Mouse (Mus musculus) heart, postnatal 0 days (tissue): Measurements from ENCODE around the gene Commd1. TPM values are rescaled to one million over a fixed set of nuclear protein-coding genes. Genes with fewer than 3 reads are reported as not detected.

Experiments used
- ATAC-seq: fragments of 200-750 bp; cut with Nextera tagmentation; 2 replicates; pipeline ENCODE4 v1.8.0; 2017; ENCODE audit warnings: low read depth, moderate number of reproducible peaks, moderate library complexity; ENCODE audit not compliant: insufficient read depth
- DNase-seq: peaks from one replicate; pipeline ENCODE4 v3.0.0-alpha.2; 2016; ENCODE audit warnings: low spot score
- H3K27ac ChIP-seq: fragments of 300-500 bp; sonication (generic); 2 replicates; pipeline ENCODE4 v1.5.1; 2014; ENCODE audit warnings: low read depth, mild to moderate bottlenecking
- H3K27me3 ChIP-seq: fragments of 300-500 bp; sonication (generic); 2 replicates; pipeline ENCODE4 v1.6.1; 2014; ENCODE audit warnings: low read length, mixed read lengths; ENCODE audit not compliant: control insufficient read depth, insufficient read depth
- H3K36me3 ChIP-seq: fragments of 300-500 bp; sonication (generic); replicated peaks from 2 replicates; pipeline ENCODE4 v1.6.1; 2014; ENCODE audit warnings: low read length, mixed read lengths; ENCODE audit not compliant: control insufficient read depth, insufficient read depth
- H3K4me1 ChIP-seq: fragments of 300-500 bp; sonication (generic); 2 replicates; pipeline ENCODE4 v1.6.1; 2014; ENCODE audit warnings: antibody characterized with exemption; ENCODE audit not compliant: control insufficient read depth, insufficient read depth
- H3K4me2 ChIP-seq: fragments of 300-500 bp; sonication (generic); 2 replicates; pipeline ENCODE4 v1.6.1; 2014; ENCODE audit warnings: low read depth, mild to moderate bottlenecking, low read length, moderate library complexity
- H3K4me3 ChIP-seq: fragments of 300-500 bp; sonication (generic); 2 replicates; pipeline ENCODE4 v1.5.1; 2014; ENCODE audit warnings: low read depth, low read length
- H3K9ac ChIP-seq: fragments of 300-500 bp; sonication (generic); replicated peaks from 2 replicates; pipeline ENCODE4 v1.6.1; 2014; ENCODE audit warnings: low read depth, low read length, mixed read lengths
- H3K9me3 ChIP-seq: fragments of 300-500 bp; sonication (generic); replicated peaks from 2 replicates; pipeline ENCODE4 v1.6.1; 2016; ENCODE audit warnings: low read length; ENCODE audit not compliant: control insufficient read depth
- CTCF ChIP-seq: IDR thresholded peaks from 2 replicates; pipeline ENCODE4 v1.5.1; 2016; ENCODE audit warnings: antibody characterized with exemption, control low read depth, low read depth
- EP300 ChIP-seq: IDR thresholded peaks from 2 replicates; pipeline ENCODE4 v1.6.1; 2016; ENCODE audit warnings: antibody characterized with exemption, low read depth
- WGBS: fragments of 180-500 bp; shearing (Covaris S2); extraction: QIAGEN DNeasy Blood & Tissue Kit; methylation state at CpG from one replicate; pipeline ENCODE4 v1.1.7; 2014; 5-methylcytosine and 5-hydroxymethylcytosine counted together
- polyA plus RNA-seq: library from polyadenylated mRNA; unstranded; fragments of >200 nt; fragmentation: Nextera tagmentation; extraction: Ambion mirVana; gene quantifications from 2 replicates; pipeline ENCODE4 v1.2.1, GENCODE M21; 2015
- total RNA-seq: library from RNA; depleted of rRNA; stranded (reverse); fragments of >200 nt; gene quantifications from 2 replicates; pipeline ENCODE4 v1.2.3, GENCODE M21; 2014; ENCODE audit warnings: low replicate concordance; rRNA removed

Commd1 gene
- total RNA-seq (28.8 and 43.5 TPM in 2 replicates), polyA plus RNA-seq (376 TPM in 2 replicates)

DNA sequence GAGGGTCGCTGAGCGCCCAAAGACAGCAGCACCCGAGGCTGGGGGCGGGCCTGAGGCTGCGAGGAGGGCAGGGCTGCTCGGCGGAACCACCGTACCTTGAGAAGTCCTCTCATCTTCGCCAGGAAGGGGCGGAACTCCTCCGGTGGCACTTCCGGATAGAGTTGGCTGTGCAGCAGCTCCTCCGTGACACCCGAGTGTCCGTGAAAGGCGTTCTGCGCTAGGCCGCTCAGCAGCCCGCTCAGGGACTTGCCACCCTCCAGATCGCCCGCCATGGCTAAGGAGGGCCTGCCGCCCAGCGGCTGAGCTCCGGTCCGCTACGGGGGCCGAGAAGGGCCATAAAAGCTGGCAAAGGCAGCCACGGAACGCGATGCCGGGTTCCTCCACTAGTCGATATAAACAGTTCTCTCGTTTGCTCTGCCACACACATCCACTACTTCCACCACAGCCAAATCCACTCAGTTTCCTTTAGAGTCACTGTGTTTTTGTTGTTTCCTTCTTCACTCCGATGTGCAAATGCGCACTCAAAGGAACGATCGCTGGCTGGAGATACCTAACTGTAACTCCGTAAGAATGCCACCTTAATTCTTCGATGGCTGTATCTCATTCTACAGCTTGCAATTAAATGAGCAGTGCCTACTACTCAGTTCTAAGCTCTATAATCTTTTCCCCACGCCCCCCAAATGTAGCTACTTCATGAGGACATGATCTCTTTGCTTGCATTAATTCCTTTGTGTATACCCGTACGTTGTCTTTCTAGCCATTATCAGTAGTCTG is at the start of gene Commd1, which contains the start of gene Gm28048:
Commd1 (minus strand) TSS at position 399 of the 774 bp plus-strand sequence.
Gm28048 (minus strand) TSS at position 107 of the 774 bp plus-strand sequence.
- Histone ChIP-seq H3K9me3 (no peaks in the 10 kb centered on the region), H3K9ac (peak within 1 kb of the TSS; percentile 73), H3K27ac (peak within 1 kb of the TSS; percentile 95), H3K4me1 (peaks cover 4% of the 10 kb centered on the region), H3K27me3 (no peaks in the 10 kb centered on the region), H3K4me3 (peak within 1 kb of the TSS; percentile 76), H3K4me2 (peak within 1 kb of the TSS; percentile 79), H3K36me3 (peaks cover 11% of the 10 kb centered on the region; the same call in 1 of the 2 replicates)
- peak; percentile 91 for ATAC-seq
- TF ChIP-seq CTCF (peak; percentile 51), EP300 (peak; percentile 52; the same call in 1 of the 2 replicates)
- DNase-seq: peak; percentile 95
- WGBS: 2% methylated on average over 42 of the region's 42 CpGs

DNA sequence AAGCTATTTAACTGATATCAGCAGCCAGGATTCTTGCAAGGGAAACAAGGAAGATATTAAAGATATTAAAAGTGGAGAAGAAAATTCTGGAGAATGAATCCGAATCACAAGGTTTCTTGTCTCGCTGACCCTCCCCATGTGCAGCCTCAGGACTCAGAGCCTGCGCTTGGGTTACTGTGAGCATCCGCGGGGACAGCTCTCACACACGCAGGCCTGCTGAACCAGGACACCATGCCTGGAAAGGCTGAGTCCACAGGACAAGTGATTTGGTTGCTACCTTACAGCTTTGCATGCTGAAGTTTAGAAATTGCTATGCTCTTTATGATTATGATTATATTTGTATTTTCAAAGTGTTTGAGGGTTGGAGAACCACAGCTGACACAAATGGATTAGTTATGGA is 47.2 kb upstream of the Commd1 start:
- no peaks in the 10 kb centered on the region for H3K27me3 ChIP-seq
- TF ChIP-seq EP300 (no peak), CTCF (no peak)
- ATAC-seq (no peak), DNase-seq (no peak)
- H3K27ac ChIP-seq: no peak overlapping the region
- no peak overlapping the region for H3K9ac ChIP-seq
- H3K9me3 ChIP-seq: no peaks in the 10 kb centered on the region
- H3K4me2 ChIP-seq: no peak overlapping the region
- no peaks in the 10 kb centered on the region for H3K4me1 ChIP-seq
- 82% methylated on average over 6 of the region's 6 CpGs for WGBS
- H3K36me3 ChIP-seq: no peaks in the 10 kb centered on the region
- no peak overlapping the region for H3K4me3 ChIP-seq

DNA sequence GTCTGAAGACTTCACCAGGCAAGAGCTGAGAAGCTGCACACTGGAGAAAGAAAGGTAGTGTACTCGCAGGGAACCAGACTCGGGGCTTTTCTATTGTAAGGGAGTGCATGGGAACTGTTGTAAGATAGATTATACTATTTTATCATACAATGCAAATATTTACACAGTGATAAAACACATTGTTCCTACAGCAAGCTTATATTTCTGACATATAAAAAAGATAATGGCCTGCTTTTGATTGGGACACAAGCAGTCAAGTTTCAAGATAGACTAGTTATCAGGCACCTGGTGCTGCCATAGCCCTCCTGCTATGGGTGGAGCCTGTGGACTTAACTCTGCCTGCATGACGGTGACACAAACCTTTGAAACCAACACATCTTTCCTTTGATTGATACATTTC is 46.8 kb upstream of the Commd1 start:
- DNase-seq: no peak
- H3K9me3 ChIP-seq: no peaks in the 10 kb centered on the region
- no peak overlapping the region for H3K27ac ChIP-seq
- no peak overlapping the region for H3K4me2 ChIP-seq
- no peak overlapping the region for H3K9ac ChIP-seq
- 43% methylated on average over 3 of the region's 3 CpGs for WGBS
- H3K4me1 ChIP-seq: no peaks in the 10 kb centered on the region
- ATAC-seq: no peak
- no peaks in the 10 kb centered on the region for H3K27me3 ChIP-seq
- no peak for TF ChIP-seq EP300
- TF ChIP-seq CTCF: no peak
- no peak overlapping the region for H3K4me3 ChIP-seq
- no peaks in the 10 kb centered on the region for H3K36me3 ChIP-seq

DNA sequence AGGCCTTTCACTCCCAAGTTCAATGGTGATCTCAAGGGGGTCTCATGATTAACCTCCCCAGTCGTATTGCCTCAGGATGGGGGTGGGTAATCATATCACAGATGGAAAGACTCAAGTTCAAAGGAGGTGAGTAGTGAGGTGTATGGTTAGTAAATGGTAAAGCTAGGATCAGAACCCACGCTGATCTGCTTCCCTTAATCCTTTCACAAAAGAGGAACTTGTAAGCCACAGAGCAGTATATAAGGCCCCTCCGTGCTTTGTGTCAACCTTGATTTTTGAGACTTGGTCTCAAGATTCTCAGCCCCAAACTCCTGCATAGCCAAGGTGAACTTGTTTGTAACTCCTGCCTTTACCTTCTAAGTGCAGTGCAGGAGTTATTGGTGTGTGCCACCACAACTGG is 42.0 kb upstream of the Commd1 start:
- WGBS: 78% methylated on average over 3 of the region's 3 CpGs
- ATAC-seq (no peak), DNase-seq (no peak)
- Histone ChIP-seq H3K4me2 (no peak overlapping the region), H3K4me3 (no peak overlapping the region), H3K27me3 (no peaks in the 10 kb centered on the region), H3K27ac (no peak overlapping the region), H3K9me3 (no peaks in the 10 kb centered on the region), H3K36me3 (no peaks in the 10 kb centered on the region), H3K4me1 (no peaks in the 10 kb centered on the region), H3K9ac (no peak overlapping the region)
- TF ChIP-seq CTCF (no peak), EP300 (no peak)

DNA sequence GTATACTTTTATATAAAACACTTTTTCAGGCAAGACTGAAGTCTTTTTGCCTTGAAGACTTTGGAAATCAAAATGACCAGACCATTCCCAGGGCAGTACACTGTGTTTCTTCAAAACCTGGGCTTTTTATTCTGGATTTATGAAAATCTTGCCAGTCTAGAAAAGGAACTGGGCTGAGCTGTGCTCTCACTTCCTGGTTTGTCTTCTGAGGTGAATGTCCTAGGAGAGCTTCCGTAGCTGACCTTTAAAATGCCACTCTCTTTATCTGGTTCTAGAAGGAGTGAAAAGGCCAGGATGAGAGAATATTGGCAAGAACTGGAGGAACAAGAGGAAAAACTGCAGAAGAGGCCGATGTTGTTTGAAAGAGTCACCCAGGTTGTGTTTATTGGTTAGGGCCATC is 41.0 kb upstream of the Commd1 start:
- Histone ChIP-seq H3K27me3 (no peaks in the 10 kb centered on the region), H3K4me1 (no peaks in the 10 kb centered on the region), H3K9ac (no peak overlapping the region), H3K4me3 (no peak overlapping the region), H3K27ac (no peak overlapping the region), H3K9me3 (0 out of 2 replicates have a peak, but pooled peaks cover 3% of the 10 kb centered on the region), H3K36me3 (no peaks in the 10 kb centered on the region), H3K4me2 (no peak overlapping the region)
- 91% methylated on average over 2 of the region's 2 CpGs for WGBS
- TF ChIP-seq CTCF (no peak), EP300 (no peak)
- DNase-seq: no peak
- no peak for ATAC-seq
